Mouse (Mus musculus) G1E (cell line): ENCODE data around the gene Nppc. TPM values are rescaled to one million over a fixed set of nuclear protein-coding genes. Genes with fewer than 3 reads are reported as not detected.

Source experiments
- ATAC-seq: 2 replicates; pipeline ENCODE4 v1.8.0; 2016; ENCODE audit warnings: mild to moderate bottlenecking; ENCODE audit not compliant: insufficient number of reproducible peaks, poor library complexity, low FRiP score, severe bottlenecking; ENCODE audit errors: extremely low read depth
- DNase-seq: peaks from one replicate; pipeline ENCODE4 v3.0.0; 2012; ENCODE audit warnings: low spot score
- H3K27me3 ChIP-seq: 2 replicates; pipeline ENCODE4 v1.6.1; 2012; ENCODE audit warnings: mild to moderate bottlenecking, low read length, inconsistent platforms; ENCODE audit not compliant: insufficient read depth
- H3K36me3 ChIP-seq: replicated peaks from 2 replicates; pipeline ENCODE3; 2012; ENCODE audit warnings: mild to moderate bottlenecking, inconsistent platforms
- H3K4me1 ChIP-seq: 2 replicates; pipeline ENCODE4 v1.6.1; 2012; ENCODE audit warnings: low read depth, low read length, inconsistent platforms, mixed read lengths; ENCODE audit not compliant: insufficient read depth
- H3K4me3 ChIP-seq: 2 replicates; pipeline ENCODE4 v1.5.1; 2012; ENCODE audit warnings: low read depth, mild to moderate bottlenecking, inconsistent platforms, low read length, moderate library complexity, mixed read lengths
- H3K9me3 ChIP-seq: replicated peaks from 2 replicates; pipeline ENCODE4 v1.6.1; 2012; ENCODE audit warnings: inconsistent platforms
- CTCF ChIP-seq: IDR thresholded peaks from 2 replicates; pipeline ENCODE4 v1.5.1; 2012; ENCODE audit warnings: low read depth, low read length, inconsistent platforms, mixed read lengths
- GATA1 ChIP-seq: IDR thresholded peaks from 2 replicates; pipeline ENCODE4 v1.6.1; 2012; ENCODE audit warnings: borderline replicate concordance, low read length, inconsistent platforms, mixed read lengths
- GATA2 ChIP-seq: IDR thresholded peaks from 2 replicates; pipeline ENCODE4 v1.6.1; 2012; ENCODE audit warnings: low read depth, low read length, inconsistent platforms, borderline replicate concordance
- POLR2AphosphoS5 ChIP-seq: IDR thresholded peaks from 2 replicates; pipeline ENCODE4 v1.6.1; 2012; ENCODE audit warnings: low read depth, low read length, inconsistent platforms; ENCODE audit not compliant: insufficient replicate concordance
- TAL1 ChIP-seq: conservative IDR thresholded peaks from 2 replicates; pipeline ENCODE4 v1.6.1; 2012; ENCODE audit warnings: low read depth, low read length, inconsistent platforms, mixed read lengths
- polyA plus RNA-seq: library from polyadenylated mRNA; stranded (reverse); fragments of >175 nt; gene quantifications from 2 replicates; pipeline ENCODE4 v1.2.3, GENCODE M21; 2012
- total RNA-seq, 2 experiments: library from RNA; stranded (forward) in 1 of 2; stranded (reverse) in 1 of 2; fragments of 200-1000 nt in 1 of 2; fragments of >200 nt in 1 of 2; fragmentation: Nextera tagmentation in 1 of 2; gene quantifications; 2 replicates each; pipeline ENCODE4 v1.2.3; 2014 to 2017

Gene Nppc
- total and polyA plus RNA-seq, 3 experiments = not detected

GRCm38 (mm10) chr1:86629936-86630335, 40.4 kb downstream of the Nppc start:
- Histone ChIP-seq H3K4me1 (peaks cover 19% of the 10 kb centered on the region), H3K4me3 (no peak overlapping the region), H3K27me3 (peaks cover 24% of the 10 kb centered on the region), H3K9me3 (no peaks in the 10 kb centered on the region), H3K36me3 (no peaks in the 10 kb centered on the region)
- DNase-seq (no peak), ATAC-seq (no peak)
- no peak for TF ChIP-seq GATA2
- no peak for TF ChIP-seq GATA1
- no peak for TF ChIP-seq CTCF
- TF ChIP-seq TAL1 = no peak
- no peak for TF ChIP-seq POLR2AphosphoS5

DNA sequence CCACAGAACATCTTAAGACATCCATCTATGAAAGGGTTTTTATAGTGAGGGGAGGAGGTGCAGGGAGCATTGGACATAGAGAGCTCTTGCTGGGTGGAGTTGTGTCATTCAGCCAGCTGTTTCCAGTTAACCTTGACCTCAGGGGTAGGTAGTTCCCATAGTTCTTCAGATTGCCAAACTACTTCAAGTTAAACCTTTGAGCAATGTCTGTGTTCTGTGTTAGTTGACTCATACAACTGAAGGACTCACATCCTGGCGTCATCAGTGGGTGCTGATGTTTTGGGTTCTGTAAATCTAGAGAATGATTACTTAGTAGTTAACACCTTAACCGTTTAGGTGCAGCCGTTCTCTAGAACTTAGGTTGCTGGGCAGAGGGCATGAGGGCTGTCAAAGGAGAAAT, 42.1 kb downstream of the Nppc start:
- peaks cover 19% of the 10 kb centered on the region for H3K4me1 ChIP-seq
- no peak for DNase-seq
- no peaks in the 10 kb centered on the region for H3K9me3 ChIP-seq
- peaks cover 31% of the 10 kb centered on the region for H3K27me3 ChIP-seq
- no peaks in the 10 kb centered on the region for H3K36me3 ChIP-seq
- no peak overlapping the region for H3K4me3 ChIP-seq
- no peak for ATAC-seq
- TF ChIP-seq GATA1 (no peak), TAL1 (no peak), POLR2AphosphoS5 (no peak), CTCF (no peak), GATA2 (no peak)

- no peak for ATAC-seq
- TF ChIP-seq CTCF (no peak), TAL1 (no peak), GATA2 (no peak), POLR2AphosphoS5 (no peak), GATA1 (no peak)
- Histone ChIP-seq H3K27me3 (peaks cover 22% of the 10 kb centered on the region), H3K36me3 (no peaks in the 10 kb centered on the region), H3K9me3 (no peaks in the 10 kb centered on the region), H3K4me3 (no peak overlapping the region), H3K4me1 (no peaks in the 10 kb centered on the region)
- DNase-seq = no peak
These were observed 47.1 kb downstream of the Nppc start for GRCm38 (mm10) chr1:86623001-86624000.

- H3K9me3 ChIP-seq = no peaks in the 10 kb centered on the region
- H3K4me1 ChIP-seq = no peaks in the 10 kb centered on the region
- H3K27me3 ChIP-seq = peaks cover 20% of the 10 kb centered on the region
- ATAC-seq (no peak), DNase-seq (no peak)
- H3K36me3 ChIP-seq = no peaks in the 10 kb centered on the region
- no peak overlapping the region for H3K4me3 ChIP-seq
- no peak for TF ChIP-seq GATA2
- TF ChIP-seq TAL1 = no peak
- TF ChIP-seq CTCF = no peak
- TF ChIP-seq POLR2AphosphoS5 = no peak
- TF ChIP-seq GATA1 = no peak
These were observed 48.1 kb downstream of the Nppc start for GRCm38 (mm10) chr1:86622296-86622695.

DNA sequence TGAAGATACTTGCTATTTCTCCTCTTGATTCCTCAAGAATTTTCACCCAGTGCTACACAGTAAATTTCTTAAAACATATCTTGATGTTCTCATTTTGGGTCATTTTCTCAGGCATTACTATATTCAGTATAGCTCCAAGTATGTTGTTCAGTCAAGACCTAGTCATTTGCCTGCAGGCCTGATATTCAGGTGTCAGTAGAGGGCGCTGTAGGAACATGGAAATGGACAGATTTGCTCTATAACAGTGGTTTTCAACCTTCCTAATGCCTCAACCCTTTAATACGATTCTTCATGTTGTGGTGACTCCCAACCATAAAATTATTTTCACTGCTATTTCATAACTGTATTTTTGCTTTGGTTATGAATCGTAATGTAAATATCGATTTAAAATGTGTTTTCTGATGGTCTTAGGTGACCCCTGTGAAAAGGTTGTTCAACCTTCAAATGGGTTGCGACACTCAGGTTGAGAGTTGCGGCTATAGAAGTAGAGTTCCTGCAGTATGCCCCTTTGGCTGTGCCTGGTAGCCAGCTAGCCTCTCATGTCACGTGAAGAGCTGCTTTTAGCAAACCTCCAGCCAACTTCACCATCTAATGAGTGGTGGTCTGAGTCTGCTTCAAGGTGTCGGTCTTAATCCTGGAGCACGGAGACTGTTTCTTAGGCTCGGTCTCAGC, 51.8 kb downstream of the Nppc start:
- H3K9me3 ChIP-seq = no peaks in the 10 kb centered on the region
- DNase-seq = no peak
- TF ChIP-seq POLR2AphosphoS5 = no peak
- TF ChIP-seq CTCF = peak; percentile 86
- H3K36me3 ChIP-seq = no peaks in the 10 kb centered on the region
- no peaks in the 10 kb centered on the region for H3K4me1 ChIP-seq
- no peak; the same call in 1 of the 2 replicates for ATAC-seq
- peaks cover 9% of the 10 kb centered on the region; the same call in 1 of the 2 replicates for H3K27me3 ChIP-seq
- no peak overlapping the region for H3K4me3 ChIP-seq

Other genes starting within 250 kb of the Nppc start
- not detected in 2 replicates for gene Nmur1, start 244.3 kb downstream of the Nppc start, total RNA-seq (2014; fragmentation: Nextera tagmentation)
- gene Nmur1, start 244.3 kb downstream of the Nppc start, total RNA-seq (2017) = not detected in 2 replicates
- not detected in 2 replicates for gene Nmur1, start 244.3 kb downstream of the Nppc start, polyA plus RNA-seq
- not detected in 2 replicates for gene Tex44, start 244.2 kb downstream of the Nppc start, total RNA-seq (2014; fragmentation: Nextera tagmentation)
- gene Tex44, start 244.2 kb downstream of the Nppc start, total RNA-seq (2017) = 0.16 and 0.17 TPM in 2 replicates
- not detected in 2 replicates for gene Tex44, start 244.2 kb downstream of the Nppc start, polyA plus RNA-seq
- gene Ptma, start 143.8 kb downstream of the Nppc start, total RNA-seq (2014; fragmentation: Nextera tagmentation) = 2,671 and 3,097 TPM in 2 replicates
- 4,796 and 5,087 TPM in 2 replicates for gene Ptma, start 143.8 kb downstream of the Nppc start, total RNA-seq (2017)
- 14,052 and 14,774 TPM in 2 replicates for gene Ptma, start 143.8 kb downstream of the Nppc start, polyA plus RNA-seq
- gene Pde6d, start 87.9 kb downstream of the Nppc start, total RNA-seq (2014; fragmentation: Nextera tagmentation) = 82.7 and 83.8 TPM in 2 replicates
- 21.8 and 23.4 TPM in 2 replicates for gene Pde6d, start 87.9 kb downstream of the Nppc start, total RNA-seq (2017)
- gene Pde6d, start 87.9 kb downstream of the Nppc start, polyA plus RNA-seq = 56.7 and 72.3 TPM in 2 replicates
- 16.9 and 33.6 TPM in 2 replicates for gene Cops7b, start 87.7 kb downstream of the Nppc start, total RNA-seq (2014; fragmentation: Nextera tagmentation)
- gene Cops7b, start 87.7 kb downstream of the Nppc start, total RNA-seq (2017) = 29.1 and 29.3 TPM in 2 replicates
- gene Cops7b, start 87.7 kb downstream of the Nppc start, polyA plus RNA-seq = 43.8 and 47.6 TPM in 2 replicates
- gene Dis3l2, start 33.2 kb upstream of the Nppc start, total RNA-seq (2014; fragmentation: Nextera tagmentation) = 31.5 and 32.5 TPM in 2 replicates
- 41.8 and 44.3 TPM in 2 replicates for gene Dis3l2, start 33.2 kb upstream of the Nppc start, total RNA-seq (2017)
- gene Dis3l2, start 33.2 kb upstream of the Nppc start, polyA plus RNA-seq = 9.2 and 11.6 TPM in 2 replicates